Mouse (Mus musculus) MEL (cell line): ENCODE data around the gene AC109138.7. TPM values are rescaled to one million over a fixed set of nuclear protein-coding genes. Genes with fewer than 3 reads are reported as not detected.

Source experiments
- DNase-seq: peaks from one replicate; pipeline ENCODE4 v3.0.0; 2011; ENCODE audit warnings: low read depth, low spot score
- H3K27ac ChIP-seq: 2 replicates; pipeline ENCODE4 v1.5.1; 2012; ENCODE audit warnings: low read depth, mild to moderate bottlenecking, control low read depth, low read length, moderate library complexity; ENCODE audit not compliant: control insufficient read depth
- H3K27me3 ChIP-seq, 2 experiments: fragments of 150-350 bp in 1 of 2; sonication (generic) in 1 of 2; 2 replicates each; pipeline ENCODE4 v1.6.1; 2012; ENCODE audit warnings: low read length in 2 of 2, mild to moderate bottlenecking in 2 of 2, improper control_type of control experiment in 1 of 2, moderate library complexity in 1 of 2; ENCODE audit not compliant: insufficient read depth in 2 of 2, control insufficient read depth in 1 of 2
- H3K36me3 ChIP-seq, 2 experiments: 2 replicates each; pipeline ENCODE4 v1.6.1; 2012 to 2014; ENCODE audit warnings: low read length in 2 of 2, improper control_type of control experiment in 1 of 2, inconsistent platforms in 1 of 2, mild to moderate bottlenecking in 1 of 2; ENCODE audit not compliant: insufficient read depth in 2 of 2, control insufficient read depth in 1 of 2
- H3K4me1 ChIP-seq, 2 experiments: fragments of 150-350 bp in 1 of 2; sonication (generic) in 1 of 2; 2 replicates each; pipeline ENCODE4 v1.6.1; 2012; ENCODE audit warnings: low read length in 2 of 2, improper control_type of control experiment in 1 of 2, mild to moderate bottlenecking in 1 of 2; ENCODE audit not compliant: insufficient read depth in 2 of 2, control insufficient read depth in 1 of 2
- H3K4me3 ChIP-seq, 2 experiments: fragments of 150-350 bp in 1 of 2; sonication (generic) in 1 of 2; 2 replicates each; pipeline ENCODE4 v1.5.1; 2012; ENCODE audit warnings: low read depth in 2 of 2, low read length in 2 of 2, mild to moderate bottlenecking in 2 of 2, moderate library complexity in 2 of 2, control low read depth in 1 of 2, improper control_type of control experiment in 1 of 2; ENCODE audit not compliant: control insufficient read depth in 1 of 2, insufficient read depth in 1 of 2
- H3K79me2 ChIP-seq: 2 replicates; pipeline ENCODE4 v1.6.1; 2012; ENCODE audit warnings: mild to moderate bottlenecking, low read length, moderate library complexity; ENCODE audit not compliant: control insufficient read depth, poor library complexity, insufficient read depth
- H3K9ac ChIP-seq: 2 replicates; pipeline ENCODE4 v1.6.1; 2012; ENCODE audit warnings: low read depth, mild to moderate bottlenecking, control low read depth, low read length, moderate library complexity; ENCODE audit not compliant: control insufficient read depth, poor library complexity, severe bottlenecking
- H3K9me3 ChIP-seq: fragments of 150-350 bp; sonication (generic); replicated peaks from 2 replicates; pipeline ENCODE4 v1.6.1; 2012; ENCODE audit warnings: mild to moderate bottlenecking, low read length, improper control_type of control experiment, moderate library complexity; ENCODE audit not compliant: insufficient read depth
- CTCF ChIP-seq, 3 experiments: IDR thresholded peaks in 2 of 3; conservative IDR thresholded peaks in 1 of 3; 2 replicates each; pipeline ENCODE4 v1.5.1; 2011 to 2012; ENCODE audit warnings: low read length in 3 of 3, low read depth in 2 of 3, mild to moderate bottlenecking in 2 of 3, improper control_type of control experiment in 1 of 3, inconsistent platforms in 1 of 3, mixed read lengths in 1 of 3, moderate library complexity in 1 of 3; ENCODE audit not compliant: control insufficient read depth in 1 of 3, insufficient read depth in 1 of 3, poor library complexity in 1 of 3, severe bottlenecking in 1 of 3
- E2F4 ChIP-seq: IDR thresholded peaks from 2 replicates; pipeline ENCODE4 v1.6.1; 2011; ENCODE audit warnings: low read depth, low read length, improper control_type of control experiment, borderline replicate concordance
- ELF1 ChIP-seq: IDR thresholded peaks from 2 replicates; pipeline ENCODE4 v1.6.1; 2014; ENCODE audit warnings: low read depth, mild to moderate bottlenecking, inconsistent platforms, low read length, improper control_type of control experiment, moderate library complexity
- EP300 ChIP-seq, 2 experiments: IDR thresholded peaks; 2 replicates each; pipeline ENCODE4 v1.6.1; 2011; ENCODE audit warnings: improper control_type of control experiment in 2 of 2, low read length in 2 of 2, low read depth in 1 of 2, mild to moderate bottlenecking in 1 of 2
- ETS1 ChIP-seq: IDR thresholded peaks from 2 replicates; pipeline ENCODE4 v1.6.1; 2012; ENCODE audit warnings: low read depth, mild to moderate bottlenecking, inconsistent platforms, low read length, improper control_type of control experiment, moderate library complexity
- GATA1 ChIP-seq: IDR thresholded peaks from 2 replicates; pipeline ENCODE4 v1.6.1; 2011; ENCODE audit warnings: low read depth, low read length, improper control_type of control experiment
- HCFC1 ChIP-seq: IDR thresholded peaks from 2 replicates; pipeline ENCODE4 v1.6.1; 2012; ENCODE audit warnings: low read depth, mild to moderate bottlenecking, inconsistent platforms, low read length, improper control_type of control experiment, moderate library complexity
- MAX ChIP-seq: IDR thresholded peaks from 2 replicates; pipeline ENCODE4 v1.6.1; 2011; ENCODE audit warnings: low read length, improper control_type of control experiment
- MAZ ChIP-seq: IDR thresholded peaks from 2 replicates; pipeline ENCODE4 v1.6.1; 2012; ENCODE audit warnings: low read depth, mild to moderate bottlenecking, inconsistent platforms, low read length, improper control_type of control experiment
- MEF2A ChIP-seq: IDR thresholded peaks from 2 replicates; pipeline ENCODE4 v1.6.1; 2014; ENCODE audit warnings: low read depth, mild to moderate bottlenecking, inconsistent platforms, low read length, improper control_type of control experiment; ENCODE audit not compliant: poor library complexity, insufficient replicate concordance, severe bottlenecking; ENCODE audit errors: extremely low read depth
- MXI1 ChIP-seq: IDR thresholded peaks from 2 replicates; pipeline ENCODE4 v1.6.1; 2011; ENCODE audit warnings: mild to moderate bottlenecking, low read depth, low read length, improper control_type of control experiment
- NELFE ChIP-seq: IDR thresholded peaks from 2 replicates; pipeline ENCODE4 v1.6.1; 2011; ENCODE audit warnings: low read depth, low read length, improper control_type of control experiment
- POLR2A ChIP-seq, 2 experiments: IDR thresholded peaks; 2 replicates each; pipeline ENCODE4 v1.6.1; 2011 to 2012; ENCODE audit warnings: low read length in 2 of 2, mild to moderate bottlenecking in 2 of 2, control low read depth in 1 of 2, improper control_type of control experiment in 1 of 2, low read depth in 1 of 2, moderate library complexity in 1 of 2; ENCODE audit not compliant: control insufficient read depth in 1 of 2, insufficient read depth in 1 of 2, poor library complexity in 1 of 2
- RAD21 ChIP-seq: IDR thresholded peaks from 2 replicates; pipeline ENCODE4 v1.6.1; 2011; ENCODE audit warnings: mild to moderate bottlenecking, low read depth, low read length, improper control_type of control experiment
- RCOR1 ChIP-seq: IDR thresholded peaks from 2 replicates; pipeline ENCODE4 v1.6.1; 2012; ENCODE audit warnings: low read depth, mild to moderate bottlenecking, inconsistent platforms, low read length, improper control_type of control experiment
- SIN3A ChIP-seq: IDR thresholded peaks from 2 replicates; pipeline ENCODE4 v1.6.1; 2012; ENCODE audit warnings: low read length, improper control_type of control experiment, inconsistent platforms
- TBP ChIP-seq: IDR thresholded peaks from 2 replicates; pipeline ENCODE4 v1.8.0; 2011; ENCODE audit warnings: low read depth, low read length, improper control_type of control experiment
- UBTF ChIP-seq: IDR thresholded peaks from 2 replicates; pipeline ENCODE4 v1.6.1; 2012; ENCODE audit warnings: low read depth, mild to moderate bottlenecking, inconsistent platforms, low read length, improper control_type of control experiment, moderate library complexity, borderline replicate concordance; ENCODE audit not compliant: insufficient read depth
- USF2 ChIP-seq, 2 experiments: IDR thresholded peaks; 2 replicates each; pipeline ENCODE4 v1.6.1; 2011 to 2012; ENCODE audit warnings: improper control_type of control experiment in 2 of 2, low read length in 2 of 2, borderline replicate concordance in 1 of 2, inconsistent platforms in 1 of 2, low read depth in 1 of 2, mild to moderate bottlenecking in 1 of 2; ENCODE audit not compliant: insufficient read depth in 1 of 2
- ZC3H11A ChIP-seq: IDR thresholded peaks from 2 replicates; pipeline ENCODE4 v1.6.1; 2012; ENCODE audit warnings: low read depth, mild to moderate bottlenecking, inconsistent platforms, low read length, improper control_type of control experiment
- ZKSCAN1 ChIP-seq: IDR thresholded peaks from 2 replicates; pipeline ENCODE4 v1.6.1; 2012; ENCODE audit warnings: low read depth, mild to moderate bottlenecking, inconsistent platforms, low read length, improper control_type of control experiment, moderate library complexity
- ZNF384 ChIP-seq: IDR thresholded peaks from 2 replicates; pipeline ENCODE4 v1.6.1; 2012; ENCODE audit warnings: low read depth, mild to moderate bottlenecking, inconsistent platforms, low read length, improper control_type of control experiment
- polyA plus RNA-seq, 2 experiments: library from polyadenylated mRNA; stranded (reverse) in 1 of 2; unstranded in 1 of 2; fragments of >175 nt in 1 of 2; fragments of >200 nt in 1 of 2; gene quantifications; 2 replicates each; pipeline versions ENCODE4 v1.2.1 to v1.2.4; 2012; ENCODE audit warnings: low replicate concordance in 2 of 2, low read depth in 1 of 2; ENCODE audit not compliant: insufficient read length in 2 of 2, insufficient read depth in 1 of 2, missing spikeins in 1 of 2
- total RNA-seq: library from RNA; depleted of rRNA; stranded (reverse); fragments of 300-350 nt; gene quantifications from 2 replicates; pipeline ENCODE4 v1.2.3, GENCODE M21; 2012

Gene AC109138.7
- total and polyA plus RNA-seq, 3 experiments, result not detected

GRCm38 (mm10) chr19:4189051-4189620 is 25.0 kb upstream of the AC109138.7 start:
- Histone ChIP-seq H3K9me3 (no peaks in the 10 kb centered on the region), H3K27ac (no peak overlapping the region), H3K27me3 (no peaks in the 10 kb centered on the region), H3K4me3 (no peak overlapping the region), H3K9ac (no peak overlapping the region), H3K79me2 (peaks cover 25% of the 10 kb centered on the region), H3K36me3 (peaks cover 0 to 15% of the 10 kb centered on the region in 2 experiments; a peak in 3 of 4 replicates), H3K4me1 (peaks cover 6 to 17% of the 10 kb centered on the region in 2 experiments)
- no peak for TF ChIP-seq MAX
- no peak for TF ChIP-seq GATA1
- TF ChIP-seq EP300 (IDR thresholded peaks at IDR 0.05; ENCODE audit: low read depth in 1 of 2, low read length in 2 of 2), result no peak
- no peak for TF ChIP-seq ZNF384
- TF ChIP-seq SIN3A, result no peak
- TF ChIP-seq POLR2A (IDR thresholded peaks at IDR 0.05; ENCODE audit: control insufficient read depth in 1 of 2, insufficient read depth in 1 of 2, low read depth in 1 of 2, low read length in 2 of 2, poor library complexity in 1 of 2), result no peak
- TF ChIP-seq ZC3H11A, result no peak
- TF ChIP-seq TBP, result no peak
- no peak for TF ChIP-seq E2F4
- no peak for TF ChIP-seq UBTF
- no peak for TF ChIP-seq RCOR1
- no peak for TF ChIP-seq ELF1
- no peak for TF ChIP-seq MEF2A
- DNase-seq, result no peak

GRCm38 (mm10) chr19:4190831-4191334 is 23.3 kb upstream of the AC109138.7 start, which contains the start of gene Tbc1d10c:
Gene Tbc1d10c (minus strand): TSS chr19:4191284.
- H3K79me2 ChIP-seq, result peaks cover 28% of the 10 kb centered on the region
- no peaks in the 10 kb centered on the region for H3K9me3 ChIP-seq
- peak within 1 kb of the TSS; percentile 85 to 88 for H3K4me3 ChIP-seq
- DNase-seq, result peak; percentile 83
- peak within 1 kb of the TSS; percentile 99 for H3K9ac ChIP-seq
- H3K4me1 ChIP-seq, result peaks cover 6 to 20% of the 10 kb centered on the region in 2 experiments
- peak; percentile 98 for TF ChIP-seq MAZ
- TF ChIP-seq SIN3A, result 0 out of 2 replicates have a peak, but pooled peaks have one; percentile 52
- peak; percentile 35 for TF ChIP-seq HCFC1
- TF ChIP-seq NELFE, result peak; percentile 21; the same call in 1 of the 2 replicates
- TF ChIP-seq ELF1, result peak; percentile 76
- no peak for TF ChIP-seq RAD21
- peak; percentile 98 for TF ChIP-seq MXI1
- peak; percentile 54 to 57; a peak in 2 of 4 replicates for TF ChIP-seq POLR2A (IDR thresholded peaks at IDR 0.05; ENCODE audit: control insufficient read depth in 1 of 2, insufficient read depth in 1 of 2, low read depth in 1 of 2, low read length in 2 of 2, poor library complexity in 1 of 2)
- TF ChIP-seq USF2 (IDR thresholded peaks at IDR 0.05; ENCODE audit: borderline replicate concordance in 1 of 2, insufficient read depth in 1 of 2, low read depth in 1 of 2, low read length in 2 of 2), result no peak
- no peak for TF ChIP-seq ZKSCAN1
- TF ChIP-seq ETS1, result 0 out of 2 replicates have a peak, but pooled peaks have one; percentile 14
- TF ChIP-seq CTCF (IDR thresholded peaks at IDR 0.05 in 2 of 3, conservative IDR thresholded peaks at IDR 0.05 in 1 of 3; ENCODE audit: control insufficient read depth in 1 of 3, insufficient read depth in 1 of 3, low read depth in 2 of 3, low read length in 3 of 3, poor library complexity in 1 of 3, severe bottlenecking in 1 of 3), result no peak
- 0 out of 2 replicates have a peak, but pooled peaks have one; percentile 34 for TF ChIP-seq TBP
- TF ChIP-seq, all 39 proteins: peak for 9
- Histone ChIP-seq H3K36me3 (peaks cover 6 to 17% of the 10 kb centered on the region in 2 experiments; a peak in 3 of 4 replicates), H3K27ac (peak within 1 kb of the TSS; percentile 98), H3K27me3 (no peaks in the 10 kb centered on the region)
